Mouse (Mus musculus): ENCODE results near the gene Amph.

DNA sequence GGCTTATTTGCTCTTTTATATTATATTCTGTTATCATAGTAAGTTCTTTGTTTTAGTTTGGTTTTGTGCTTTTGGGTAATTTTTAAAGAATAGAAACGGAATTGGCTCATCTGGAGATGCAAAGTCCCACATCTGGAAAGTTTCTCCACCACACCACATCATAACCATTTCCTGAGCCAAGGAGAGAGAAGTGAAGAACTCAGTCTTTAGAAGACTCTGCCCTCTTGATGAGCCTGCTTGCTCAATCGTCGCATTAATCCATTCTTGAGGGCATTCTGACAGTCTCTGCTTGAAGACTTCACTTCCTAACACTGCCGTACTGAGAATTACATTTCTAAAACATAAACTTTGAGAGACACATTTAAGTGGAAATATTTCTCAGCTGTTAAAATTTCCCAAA, 133.9 kb downstream of the Amph start:
- TF ChIP-seq CTCF (IDR thresholded peaks at IDR 0.05; ENCODE audit: extremely low read depth, insufficient read depth, low read length) (no peak), POLR2A (IDR thresholded peaks at IDR 0.05; ENCODE audit: extremely low read depth, insufficient read depth, low read length) (no peak)

Data from cortical plate, adult 2 months (tissue).